Mouse (Mus musculus) forebrain, embryonic 11.5 days (tissue): ENCODE results near the gene Nrd1. TPM values are rescaled to one million over a fixed set of nuclear protein-coding genes. Genes with fewer than 3 reads are reported as not detected.

Experiments
- ATAC-seq: fragments of 200-750 bp; cut with Nextera tagmentation; replicated peaks from 2 replicates; pipeline ENCODE4 v1.8.0; 2017; ENCODE audit warnings: moderate TSS enrichment; ENCODE audit not compliant: low FRiP score
- DNase-seq: peaks from one replicate; pipeline ENCODE4 v3.0.0-alpha.2; 2017; ENCODE audit warnings: low spot score
- H3K27ac ChIP-seq: fragments of 300-500 bp; sonication (generic); 2 replicates; pipeline ENCODE4 v1.5.1; 2014; ENCODE audit warnings: low read depth, low read length
- H3K27me3 ChIP-seq: fragments of 300-500 bp; sonication (generic); 2 replicates; pipeline ENCODE4 v1.6.1; 2014; ENCODE audit warnings: mild to moderate bottlenecking, low read length, mixed read lengths; ENCODE audit not compliant: control insufficient read depth, insufficient read depth
- H3K36me3 ChIP-seq: fragments of 300-500 bp; sonication (generic); 2 replicates; pipeline ENCODE4 v1.6.1; 2014; ENCODE audit warnings: mild to moderate bottlenecking, low read length, moderate library complexity, mixed read lengths; ENCODE audit not compliant: control insufficient read depth, insufficient read depth
- H3K4me1 ChIP-seq: fragments of 300-500 bp; sonication (generic); replicated peaks from 2 replicates; pipeline ENCODE4 v1.6.1; 2014; ENCODE audit warnings: low read length, mixed read lengths; ENCODE audit not compliant: control insufficient read depth, insufficient read depth
- H3K4me2 ChIP-seq: fragments of 300-500 bp; sonication (generic); 2 replicates; pipeline ENCODE4 v1.6.1; 2014; ENCODE audit warnings: low read depth, mild to moderate bottlenecking, low read length, moderate library complexity, mixed read lengths; ENCODE audit not compliant: severe bottlenecking
- H3K4me3 ChIP-seq: fragments of 300-500 bp; sonication (generic); 2 replicates; pipeline ENCODE4 v1.5.1; 2014; ENCODE audit warnings: low read depth, low read length
- H3K9ac ChIP-seq: fragments of 300-500 bp; sonication (generic); 2 replicates; pipeline ENCODE4 v1.6.1; 2014; ENCODE audit warnings: low read length
- H3K9me3 ChIP-seq: fragments of 300-500 bp; sonication (generic); 2 replicates; pipeline ENCODE4 v1.6.1; 2016; ENCODE audit warnings: low read length, mixed read lengths; ENCODE audit not compliant: control insufficient read depth
- whole genome bisulfite sequencing: fragments of 180-500 bp; shearing (Covaris S2); extraction: QIAGEN DNeasy Blood & Tissue Kit; methylation state at CpG from one replicate; pipeline ENCODE4 v1.1.7; 2014; 5-methylcytosine and 5-hydroxymethylcytosine counted together
- microRNA counts: library from miRNA; unstranded; fragments of <30 nt; microRNA quantifications from one replicate; lab custom pipeline; 2015
- microRNA-seq: library from miRNA; unstranded; fragments of <30 nt; microRNA quantifications from one replicate; pipeline ENCODE4, GENCODE M21; 2016; ENCODE audit not compliant: insufficient number of aligned reads
- polyA plus RNA-seq: library from polyadenylated mRNA; unstranded; fragments of >200 nt; fragmentation: Nextera tagmentation; extraction: Ambion mirVana; gene quantifications from 2 replicates; pipeline ENCODE4 v1.2.1, GENCODE M21; 2014

The Nrd1 gene
- polyA plus RNA-seq, 1 experiment from 2014 or later: 67.7 TPM

GRCm38 (mm10) chr4:109109012-109109411 lies 108.6 kb downstream of the Nrd1 start:
- H3K9ac ChIP-seq: no peak overlapping the region
- H3K4me2 ChIP-seq: no peak overlapping the region
- DNase-seq: no peak
- no peaks in the 10 kb centered on the region for H3K4me1 ChIP-seq
- no peak for ATAC-seq
- H3K4me3 ChIP-seq: no peak overlapping the region
- no peak overlapping the region for H3K27ac ChIP-seq
- no peaks in the 10 kb centered on the region for H3K27me3 ChIP-seq
- H3K36me3 ChIP-seq: no peaks in the 10 kb centered on the region
- H3K9me3 ChIP-seq: no peaks in the 10 kb centered on the region
- WGBS: 85% methylated on average over 6 of the region's 6 CpGs

GRCm38 (mm10) chr4:109109686-109110085 lies 109.2 kb downstream of the Nrd1 start:
- H3K4me2 ChIP-seq: no peak overlapping the region
- no peak overlapping the region for H3K27ac ChIP-seq
- DNase-seq (no peak), ATAC-seq (no peak)
- 91% methylated on average over 10 of the region's 10 CpGs for WGBS
- no peaks in the 10 kb centered on the region for H3K36me3 ChIP-seq
- no peak overlapping the region for H3K9ac ChIP-seq
- H3K4me1 ChIP-seq: no peaks in the 10 kb centered on the region
- no peaks in the 10 kb centered on the region for H3K9me3 ChIP-seq
- H3K27me3 ChIP-seq: no peaks in the 10 kb centered on the region
- H3K4me3 ChIP-seq: no peak overlapping the region

GRCm38 (mm10) chr4:109110978-109111377 lies 110.5 kb downstream of the Nrd1 start:
- no peaks in the 10 kb centered on the region for H3K4me1 ChIP-seq
- DNase-seq: no peak
- no peaks in the 10 kb centered on the region for H3K27me3 ChIP-seq
- H3K9me3 ChIP-seq: no peaks in the 10 kb centered on the region
- no peak overlapping the region for H3K27ac ChIP-seq
- 83% methylated on average over 2 of the region's 2 CpGs for WGBS
- H3K36me3 ChIP-seq: no peaks in the 10 kb centered on the region
- no peak overlapping the region for H3K9ac ChIP-seq
- no peak for ATAC-seq
- H3K4me2 ChIP-seq: no peak overlapping the region
- H3K4me3 ChIP-seq: no peak overlapping the region

MicroRNA genes within 50 kb of the gene (microRNA counts, 519-probe panel; counts per million panel counts)
- 31.2 counts per million for microRNA mmu-miR-761 (lab: Ali Mortazavi, UCI)

Small RNA genes within 50 kb of the gene (microRNA-seq; reads per million reads assigned to microRNA genes)
- gene Mir761: not detected

Other genes starting within 250 kb of the Nrd1 start
- 4.0 and 4.8 TPM in 2 replicates for gene Zfyve9, start 219.9 kb upstream of the Nrd1 start, polyA plus RNA-seq
- 230 and 249 TPM in 2 replicates for gene Btf3l4, start 167.0 kb upstream of the Nrd1 start, polyA plus RNA-seq
- 99.4 and 101 TPM in 2 replicates for gene Txndc12, start 166.1 kb upstream of the Nrd1 start, polyA plus RNA-seq
- gene Kti12, start 152.9 kb upstream of the Nrd1 start, polyA plus RNA-seq: 46.8 and 48.9 TPM in 2 replicates
- 1.7 and 2.4 TPM in 2 replicates for gene A730015C16Rik, start 152.0 kb upstream of the Nrd1 start, polyA plus RNA-seq
- 28.9 and 34.6 TPM in 2 replicates for gene Rab3b, start 121.6 kb upstream of the Nrd1 start, polyA plus RNA-seq
- 65.8 and 67.7 TPM in 2 replicates for gene Osbpl9, start 201.6 kb downstream of the Nrd1 start, polyA plus RNA-seq
- gene Calr4, start 233.8 kb downstream of the Nrd1 start, polyA plus RNA-seq: 0.12 and 0.23 TPM in 2 replicates